Mouse (Mus musculus): Measurements from ENCODE around the gene Ccar1. TPM values are rescaled to one million over a fixed set of nuclear protein-coding genes. Genes with fewer than 3 reads are reported as not detected.

The Ccar1 gene
- total and polyA plus RNA-seq, 2 experiments from 2014 or later = 49.9 to 78.5 TPM

DNA sequence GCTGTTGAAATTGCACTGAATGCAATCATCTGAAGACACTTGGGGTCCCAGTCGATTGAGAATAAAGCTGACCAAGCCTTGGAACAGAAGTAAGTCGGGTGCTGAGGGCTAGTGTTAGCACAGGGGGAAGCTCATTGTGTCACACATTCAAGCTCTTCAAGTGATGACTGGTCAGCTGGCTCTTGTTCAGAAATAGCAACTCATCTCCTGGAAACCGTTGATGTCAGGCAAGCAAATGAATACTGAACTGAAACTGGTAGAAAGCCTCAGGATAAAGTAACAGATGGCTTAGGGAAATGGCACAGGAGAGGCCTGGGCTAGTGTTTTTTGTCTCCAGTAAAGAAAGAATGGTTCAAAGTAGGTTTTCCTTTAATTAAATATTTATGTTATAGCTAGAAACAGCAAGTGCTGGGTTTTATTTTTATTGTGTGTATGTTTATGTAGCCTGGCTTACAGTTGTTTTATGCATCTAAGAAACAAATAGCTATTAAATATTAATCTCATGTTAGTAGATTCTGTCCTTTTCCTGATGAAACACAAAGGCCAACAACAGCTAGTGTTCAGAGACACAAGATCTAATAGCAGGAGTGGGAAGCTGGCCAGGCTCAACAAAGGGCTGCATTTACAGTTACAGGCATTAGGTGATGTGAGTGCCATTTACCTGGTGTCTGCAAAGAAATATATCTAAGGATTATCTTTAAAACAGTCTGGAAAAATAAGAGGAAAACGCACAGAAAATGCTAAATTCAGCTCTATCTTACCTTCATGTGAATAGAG is 51.9 kb downstream of the Ccar1 start:
- TF ChIP-seq CTCF (IDR thresholded peaks at IDR 0.05) = no peak
- H3K4me3 ChIP-seq (ENCODE audit: low read depth, low read length) = no peak overlapping the region
- WGBS = 59% methylated on average over 4 of the region's 4 CpGs
- peaks cover 14% of the 10 kb centered on the region for H3K36me3 ChIP-seq (ENCODE audit: insufficient read depth, low read length)
- no peak overlapping the region for H3K9ac ChIP-seq (replicated peaks; ENCODE audit: low read length, poor library complexity, severe bottlenecking)
- no peak overlapping the region for H3K4me2 ChIP-seq (ENCODE audit: low read depth, low read length, poor library complexity, severe bottlenecking)
- H3K4me1 ChIP-seq (ENCODE audit: insufficient read depth, low read length) = no peaks in the 10 kb centered on the region
- H3K27ac ChIP-seq (ENCODE audit: low read depth, low read length) = no peak overlapping the region
- no peaks in the 10 kb centered on the region for H3K9me3 ChIP-seq (ENCODE audit: low read length)
- DNase-seq (ENCODE audit: low spot score) (peak; percentile 73), ATAC-seq (ENCODE audit: low FRiP score) (0 out of 2 replicates have a peak, but pooled peaks have one; percentile 23)
- H3K27me3 ChIP-seq (ENCODE audit: insufficient read depth, low read length) = no peaks in the 10 kb centered on the region

DNA sequence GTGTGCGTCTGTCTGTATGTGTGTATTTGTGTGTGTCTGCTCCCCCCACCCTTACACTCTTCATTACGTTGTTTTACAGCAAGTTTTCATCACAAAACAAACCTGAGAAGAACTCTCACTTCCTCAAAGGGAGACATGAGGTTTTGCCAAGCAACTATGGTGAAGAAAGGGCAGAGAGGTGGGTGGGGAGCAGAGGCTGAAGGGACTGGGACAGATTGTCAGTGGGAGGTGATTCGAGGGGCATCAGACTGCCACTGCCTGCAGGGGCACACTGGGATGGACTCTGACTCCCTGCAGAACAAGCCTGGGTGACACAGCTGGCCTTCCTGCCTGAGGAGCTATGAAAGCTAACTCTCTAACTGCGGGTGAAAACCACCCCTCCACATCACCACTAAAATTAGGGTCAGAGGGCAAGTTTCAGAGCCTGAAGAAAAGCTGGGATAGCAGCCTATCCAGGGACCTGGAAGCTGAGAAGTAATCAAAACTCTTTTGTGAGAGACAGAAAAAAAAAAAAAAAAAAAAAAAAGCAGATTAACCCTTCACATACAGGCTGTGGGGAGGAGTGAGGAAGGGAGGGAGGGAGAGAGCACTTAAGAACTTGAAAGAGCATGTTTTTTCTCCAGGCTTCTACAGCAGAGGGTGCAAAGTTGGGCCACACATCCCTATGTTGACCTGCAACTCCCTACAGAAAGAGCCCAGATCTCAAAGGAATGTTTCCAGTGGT is 55.0 kb downstream of the Ccar1 start:
- no peak for TF ChIP-seq CTCF (IDR thresholded peaks at IDR 0.05)
- H3K4me2 ChIP-seq (ENCODE audit: low read depth, low read length, poor library complexity, severe bottlenecking) = no peak overlapping the region
- WGBS = 39% methylated on average over 4 of the region's 4 CpGs
- H3K27ac ChIP-seq (ENCODE audit: low read depth, low read length) = no peak overlapping the region
- no peaks in the 10 kb centered on the region for H3K9me3 ChIP-seq (ENCODE audit: low read length)
- ATAC-seq (ENCODE audit: low FRiP score) (no peak), DNase-seq (ENCODE audit: low spot score) (no peak)
- H3K4me3 ChIP-seq (ENCODE audit: low read depth, low read length) = no peak overlapping the region
- H3K4me1 ChIP-seq (ENCODE audit: insufficient read depth, low read length) = no peaks in the 10 kb centered on the region
- H3K9ac ChIP-seq (replicated peaks; ENCODE audit: low read length, poor library complexity, severe bottlenecking) = no peak overlapping the region
- 0 out of 2 replicates have a peak, but pooled peaks cover under 1% of the 10 kb centered on the region for H3K36me3 ChIP-seq (ENCODE audit: insufficient read depth, low read length)
- no peaks in the 10 kb centered on the region for H3K27me3 ChIP-seq (ENCODE audit: insufficient read depth, low read length)

- Histone ChIP-seq H3K9me3 (ENCODE audit: low read length) (no peaks in the 10 kb centered on the region), H3K4me2 (ENCODE audit: low read depth, low read length, poor library complexity, severe bottlenecking) (no peak overlapping the region), H3K4me1 (ENCODE audit: insufficient read depth, low read length) (no peaks in the 10 kb centered on the region; the same call in 1 of the 2 replicates), H3K27me3 (ENCODE audit: insufficient read depth, low read length) (no peaks in the 10 kb centered on the region), H3K36me3 (ENCODE audit: insufficient read depth, low read length) (no peaks in the 10 kb centered on the region), H3K27ac (ENCODE audit: low read depth, low read length) (no peak overlapping the region), H3K4me3 (ENCODE audit: low read depth, low read length) (no peak overlapping the region), H3K9ac (replicated peaks; ENCODE audit: low read length, poor library complexity, severe bottlenecking) (no peak overlapping the region)
- 71% methylated on average over 10 of the region's 10 CpGs for WGBS
- TF ChIP-seq CTCF (IDR thresholded peaks at IDR 0.05) = no peak
- DNase-seq (ENCODE audit: low spot score) = no peak
- no peak for ATAC-seq (ENCODE audit: low FRiP score)
Observed at GRCm38 (mm10) chr10:62730826-62731225, 61.3 kb downstream of the Ccar1 start.

GRCm38 (mm10) chr10:62725771-62726687 is 66.1 kb downstream of the Ccar1 start, which contains the start of gene Stox1:
Gene Stox1, minus strand, starts transcription at chr10:62726128.
- ATAC-seq (ENCODE audit: low FRiP score) (peak; percentile 86), DNase-seq (ENCODE audit: low spot score) (peak; percentile 77)
- under 1% methylated on average over 59 of the region's 85 CpGs for WGBS
- Histone ChIP-seq H3K27ac (ENCODE audit: low read depth, low read length) (peak within 1 kb of the TSS; percentile 63), H3K9me3 (ENCODE audit: low read length) (no peaks in the 10 kb centered on the region), H3K4me1 (ENCODE audit: insufficient read depth, low read length) (no peaks in the 10 kb centered on the region; the same call in 1 of the 2 replicates), H3K9ac (replicated peaks; ENCODE audit: low read length, poor library complexity, severe bottlenecking) (peak within 1 kb of the TSS; percentile 79), H3K4me2 (ENCODE audit: low read depth, low read length, poor library complexity, severe bottlenecking) (peak within 1 kb of the TSS; percentile 86), H3K36me3 (ENCODE audit: insufficient read depth, low read length) (no peaks in the 10 kb centered on the region), H3K27me3 (ENCODE audit: insufficient read depth, low read length) (no peaks in the 10 kb centered on the region), H3K4me3 (ENCODE audit: low read depth, low read length) (peak within 1 kb of the TSS; percentile 74)
- peak; percentile 52 for TF ChIP-seq CTCF (IDR thresholded peaks at IDR 0.05)

DNA sequence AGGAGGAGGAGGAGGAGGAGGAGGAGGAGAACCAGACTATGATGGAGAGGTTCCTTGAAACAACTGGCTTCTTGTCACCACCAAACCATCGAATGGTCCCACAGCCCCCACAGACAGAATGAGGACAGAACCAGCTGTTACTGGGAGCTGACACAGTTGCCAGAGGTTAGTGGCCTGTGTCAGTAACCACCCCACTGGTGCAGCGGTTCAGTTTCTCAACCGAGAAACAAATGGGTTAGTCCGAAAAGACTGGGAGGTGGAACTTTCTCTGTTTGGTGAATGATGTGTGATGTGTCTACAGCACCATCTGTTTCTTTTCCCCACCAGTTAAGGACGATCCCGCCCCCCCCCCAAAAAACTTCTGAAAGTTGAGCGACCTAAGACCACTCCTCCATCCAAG is 67.2 kb downstream of the Ccar1 start:
- Histone ChIP-seq H3K27me3 (ENCODE audit: insufficient read depth, low read length) (no peaks in the 10 kb centered on the region), H3K36me3 (ENCODE audit: insufficient read depth, low read length) (no peaks in the 10 kb centered on the region), H3K9me3 (ENCODE audit: low read length) (no peaks in the 10 kb centered on the region), H3K4me1 (ENCODE audit: insufficient read depth, low read length) (no peaks in the 10 kb centered on the region; the same call in 1 of the 2 replicates), H3K9ac (replicated peaks; ENCODE audit: low read length, poor library complexity, severe bottlenecking) (no peak overlapping the region), H3K4me3 (ENCODE audit: low read depth, low read length) (peak overlapping the region; percentile 74; the same call in 1 of the 2 replicates), H3K27ac (ENCODE audit: low read depth, low read length) (no peak overlapping the region), H3K4me2 (ENCODE audit: low read depth, low read length, poor library complexity, severe bottlenecking) (peak overlapping the region; percentile 86)
- DNase-seq (ENCODE audit: low spot score) (no peak), ATAC-seq (ENCODE audit: low FRiP score) (no peak)
- no peak for TF ChIP-seq CTCF (IDR thresholded peaks at IDR 0.05)
- WGBS = 37% methylated on average over 7 of the region's 7 CpGs

Data from midbrain, postnatal 0 days (tissue).